Mouse (Mus musculus): ENCODE measurements around the gene Mettl7b.
A peak's percentile ranks its signal among the peaks of the same experiment; 100 is the strongest.

Mettl7b gene

DNA sequence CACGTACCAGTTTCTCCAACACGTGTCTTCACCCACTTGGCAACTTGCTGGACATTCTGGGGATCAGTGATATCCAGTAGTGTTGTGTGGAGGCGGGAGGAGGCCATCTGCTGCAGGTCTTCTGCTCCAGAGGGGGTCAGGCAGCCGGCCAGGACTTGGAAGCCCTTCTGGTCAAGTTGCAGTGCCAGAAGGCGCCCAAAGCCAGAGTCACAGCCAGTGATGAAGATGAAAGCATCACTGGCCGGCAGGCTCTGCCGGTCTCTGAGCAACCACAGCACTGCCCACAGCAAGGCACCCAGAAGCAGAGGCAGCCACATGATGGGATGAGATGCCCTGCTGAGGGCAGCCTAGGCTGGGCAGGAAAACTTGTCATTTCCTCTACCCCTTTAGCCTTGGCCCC, 42.5 kb downstream of the Mettl7b start:
- DNase-seq = peak; percentile 99

DNA sequence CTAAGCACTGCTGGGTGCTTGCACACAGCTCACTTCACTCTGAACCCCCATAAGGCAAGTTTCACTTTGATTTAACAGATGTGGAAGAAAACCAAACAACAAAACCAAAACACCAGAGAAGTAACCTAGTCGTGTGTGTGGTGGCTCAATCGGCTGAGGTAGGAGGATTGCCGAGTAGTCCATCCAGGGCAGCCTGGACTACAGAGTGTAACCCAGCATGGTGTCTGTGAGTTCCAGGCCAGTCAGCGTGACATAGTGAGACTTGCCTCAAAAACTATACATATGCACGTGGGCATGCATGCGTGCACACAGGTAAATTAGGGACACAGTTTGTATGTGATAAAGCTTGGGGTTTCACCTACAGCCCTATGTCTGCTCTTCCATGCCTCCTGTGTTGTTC, 43.4 kb downstream of the Mettl7b start:
- no peak for DNase-seq

GRCm38 (mm10) chr10:128916665-128917064, 44.1 kb downstream of the Mettl7b start:
- DNase-seq = no peak

DNA sequence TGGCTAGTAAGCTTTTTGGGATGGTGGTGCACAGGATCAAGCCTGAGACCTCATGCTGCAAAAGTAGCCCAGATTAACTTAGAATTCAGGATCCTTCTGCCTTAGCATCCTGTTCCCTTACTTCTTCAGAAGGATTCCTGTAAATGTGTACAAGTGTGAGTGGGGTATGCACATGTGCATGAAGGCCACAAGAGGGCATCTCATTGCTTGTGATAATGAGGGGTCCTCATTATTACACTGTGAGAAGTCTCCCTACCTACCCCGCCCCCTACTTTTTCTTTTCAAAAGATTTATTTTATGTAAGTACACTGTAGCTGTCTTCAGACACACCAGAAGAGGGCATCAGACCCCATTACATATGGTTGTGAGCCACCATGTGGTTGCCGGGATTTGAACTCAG, 45.2 kb downstream of the Mettl7b start:
- peak in 1 of 2 experiments; percentile 41 for DNase-seq

- DNase-seq = peak; percentile 63 to 64
Observed at GRCm38 (mm10) chr10:128913696-128914095, 47.1 kb downstream of the Mettl7b start.

GRCm38 (mm10) chr10:128913219-128913618, 47.6 kb downstream of the Mettl7b start:
- DNase-seq = peak; percentile 98 to 99

DNA sequence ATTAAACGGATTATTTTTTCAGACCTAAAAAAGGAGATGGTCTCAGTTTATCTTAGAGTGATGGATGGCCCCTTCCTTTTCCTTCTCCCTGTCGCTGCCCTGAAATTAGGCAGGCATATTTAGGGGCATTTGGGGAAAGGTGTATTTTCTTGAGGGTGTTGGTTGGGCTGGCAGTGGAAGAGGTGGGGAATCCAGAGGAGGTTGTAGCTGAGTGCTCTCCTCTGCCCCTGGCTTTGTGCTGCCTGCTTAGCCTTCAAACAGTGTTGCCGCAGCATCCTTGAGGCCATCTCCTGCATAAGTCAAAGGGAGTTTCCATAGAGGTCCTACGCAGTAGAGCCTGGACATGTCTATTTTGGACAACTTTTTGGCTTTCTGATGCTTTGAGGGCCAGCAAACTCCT, 48.0 kb downstream of the Mettl7b start:
- DNase-seq = no peak

- DNase-seq = no peak
Observed at GRCm38 (mm10) chr10:128912268-128912667, 48.5 kb downstream of the Mettl7b start.

GRCm38 (mm10) chr10:128911430-128911829, 49.4 kb downstream of the Mettl7b start:
- DNase-seq = no peak

DNA sequence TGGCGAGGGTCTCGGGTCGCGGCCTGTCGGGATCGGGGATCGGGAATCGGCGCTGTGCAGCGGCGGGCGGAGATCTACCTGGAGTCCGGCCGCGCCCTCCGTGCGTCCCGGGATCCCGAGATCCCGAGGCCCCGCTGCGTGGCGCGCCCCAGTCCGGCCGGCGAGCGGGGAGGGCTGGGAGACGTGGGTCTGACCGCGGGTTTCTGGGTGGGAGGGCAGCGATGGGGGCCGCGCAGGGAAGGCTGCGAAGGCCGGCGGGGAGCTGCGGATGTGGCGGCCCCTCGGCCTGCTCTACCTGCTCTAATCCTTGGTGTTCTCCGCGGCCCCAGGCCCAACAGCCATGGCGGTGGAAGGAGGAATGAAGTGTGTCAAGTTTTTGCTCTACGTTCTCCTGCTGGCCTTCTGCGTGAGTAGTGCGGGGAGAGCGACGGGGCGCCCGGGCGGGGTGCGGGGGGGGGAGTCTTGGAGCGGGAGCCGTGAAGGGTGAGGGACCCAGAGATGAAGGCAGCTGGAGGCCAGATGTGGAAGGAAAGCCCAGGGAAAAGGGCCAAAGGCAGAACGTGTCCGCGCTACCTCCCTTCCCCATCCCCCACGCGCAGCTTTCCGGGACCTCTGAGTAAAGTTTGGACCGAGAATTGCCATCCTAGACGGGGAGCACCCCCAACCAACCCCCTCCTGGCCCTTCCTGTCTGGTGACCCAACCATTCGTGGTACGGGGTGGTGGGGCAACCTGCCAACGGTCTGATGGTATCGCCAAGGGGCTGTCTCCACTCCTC, 50.5 kb downstream of the Mettl7b start:
- peak; percentile 89 for DNase-seq

DNA sequence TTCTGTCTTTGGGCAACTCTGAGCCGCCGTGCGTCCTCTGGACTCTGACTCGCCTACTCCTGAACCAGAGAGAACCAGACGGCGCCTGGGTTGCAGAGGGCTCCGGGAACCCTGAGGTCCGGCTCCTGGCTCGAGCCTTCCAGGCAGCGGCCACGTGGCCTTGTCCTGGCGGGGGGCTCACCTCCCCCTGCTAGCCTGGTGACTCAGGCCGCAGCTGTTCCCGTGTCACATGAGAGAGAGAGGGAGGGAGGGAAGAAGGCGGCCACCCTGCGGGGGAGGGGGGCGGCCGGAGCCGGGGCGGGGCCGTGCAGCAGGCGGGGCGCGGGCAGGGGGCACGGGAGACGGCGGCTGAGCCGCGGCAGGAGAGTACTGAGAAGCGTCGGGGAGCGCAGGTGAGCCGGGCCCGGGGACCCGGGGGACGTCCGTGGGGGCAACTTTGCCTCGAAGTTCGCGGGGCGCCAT, 51.2 kb downstream of the Mettl7b start:
- peak; percentile 88 to 93 for DNase-seq

DNA sequence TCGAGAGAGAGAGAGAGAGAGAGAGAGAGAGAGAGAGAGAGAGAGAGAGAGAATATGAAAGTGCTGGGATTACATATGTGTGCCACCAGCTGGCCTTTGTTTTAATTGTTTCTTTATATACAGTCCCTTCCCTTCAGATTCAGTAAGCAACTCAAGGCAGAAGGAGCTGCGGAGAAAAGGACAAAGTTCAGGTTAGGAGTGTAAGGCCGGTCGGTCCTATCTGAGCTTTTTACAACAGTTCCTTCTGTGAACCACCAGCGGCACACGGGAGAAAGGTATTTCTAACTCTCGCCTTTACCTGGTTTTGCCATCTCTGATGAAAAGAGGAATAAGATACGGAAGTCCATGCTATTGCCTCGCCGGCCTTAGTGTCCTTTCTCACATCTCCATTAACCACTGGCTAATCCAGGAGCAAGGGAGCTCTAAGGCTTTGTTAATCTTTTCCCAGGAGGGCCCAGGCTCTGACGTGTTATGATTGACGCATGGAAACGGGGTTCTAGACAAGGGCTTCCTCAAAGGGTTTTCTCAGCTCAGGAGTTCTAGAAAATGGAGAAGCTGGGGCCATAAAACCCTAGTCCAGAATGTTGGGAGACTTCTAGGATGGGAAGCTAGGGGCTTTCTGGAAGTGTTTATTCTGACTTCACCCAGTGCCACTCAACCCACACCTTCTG, 51.9 kb downstream of the Mettl7b start:
- peak in 1 of 2 experiments; percentile 26 for DNase-seq
